Mouse (Mus musculus): ENCODE results near the gene Adora2b. TPM values are rescaled to one million over a fixed set of nuclear protein-coding genes. Genes with fewer than 3 reads are reported as not detected.

Gene Adora2b
- polyA plus RNA-seq, 1 experiment: 6.6 TPM

- Histone ChIP-seq H3ac (ENCODE audit: control insufficient read depth, insufficient read length) (no peak overlapping the region), H3K36me3 (ENCODE audit: control insufficient read depth, insufficient read depth) (peaks cover 31% of the 10 kb centered on the region), H3K79me2 (ENCODE audit: control insufficient read depth, insufficient read depth) (peaks cover 7% of the 10 kb centered on the region), H3K4me3 (no peak overlapping the region), H3K4me2 (ENCODE audit: low read depth) (no peak overlapping the region), H3K27me3 (ENCODE audit: control insufficient read depth, insufficient read depth, insufficient read length) (no peaks in the 10 kb centered on the region)
- no peak for TF ChIP-seq E2F4 (IDR thresholded peaks at IDR 0.05; ENCODE audit: insufficient read depth)
- no peak for TF ChIP-seq POLR2A (IDR thresholded peaks at IDR 0.05; ENCODE audit: insufficient read length, low read depth)
- TF ChIP-seq MYOD1 (IDR thresholded peaks at IDR 0.05; ENCODE audit: control insufficient read depth in 1 of 3, insufficient read length in 2 of 3, low read depth in 2 of 3): no peak
- no peak for TF ChIP-seq REST (IDR thresholded peaks at IDR 0.05; ENCODE audit: insufficient read depth, insufficient read length)
- TF ChIP-seq TCF3 (IDR thresholded peaks at IDR 0.05; ENCODE audit: insufficient read length, low read depth): no peak
- no peak for TF ChIP-seq USF1 (IDR thresholded peaks at IDR 0.05; ENCODE audit: low read depth)
- no peak for TF ChIP-seq MAX (IDR thresholded peaks at IDR 0.05; ENCODE audit: low read depth)
- TF ChIP-seq MYOG (IDR thresholded peaks at IDR 0.05; ENCODE audit: control insufficient read depth in 1 of 3, insufficient read depth in 1 of 3, insufficient read length in 2 of 3, low read depth in 2 of 3): no peak
Measured at GRCm38 (mm10) chr11:62285020-62285419, 36.2 kb downstream of the Adora2b start.

- no peaks in the 10 kb centered on the region for H3K27me3 ChIP-seq (ENCODE audit: control insufficient read depth, insufficient read depth, insufficient read length)
- TF ChIP-seq SRF (IDR thresholded peaks at IDR 0.05; ENCODE audit: control insufficient read depth, insufficient read length, low read depth) (no peak), MYOG (IDR thresholded peaks at IDR 0.05; ENCODE audit: control insufficient read depth in 1 of 3, insufficient read depth in 1 of 3, insufficient read length in 2 of 3, low read depth in 2 of 3) (no peak), TCF3 (IDR thresholded peaks at IDR 0.05; ENCODE audit: insufficient read length, low read depth) (no peak), MYOD1 (IDR thresholded peaks at IDR 0.05; ENCODE audit: control insufficient read depth in 1 of 3, insufficient read length in 2 of 3, low read depth in 2 of 3) (no peak), USF1 (IDR thresholded peaks at IDR 0.05; ENCODE audit: low read depth) (no peak), CEBPB (IDR thresholded peaks at IDR 0.05; ENCODE audit: insufficient read depth, poor library complexity, severe bottlenecking) (no peak), POLR2AphosphoS2 (IDR thresholded peaks at IDR 0.05; ENCODE audit: insufficient read length, low read depth) (no peak), E2F4 (IDR thresholded peaks at IDR 0.05; ENCODE audit: insufficient read depth) (no peak), POLR2A (IDR thresholded peaks at IDR 0.05; ENCODE audit: insufficient read length, low read depth) (no peak), REST (IDR thresholded peaks at IDR 0.05; ENCODE audit: insufficient read depth, insufficient read length) (no peak), MAX (IDR thresholded peaks at IDR 0.05; ENCODE audit: low read depth) (no peak), TCF12 (IDR thresholded peaks at IDR 0.05; ENCODE audit: insufficient read depth, poor library complexity, severe bottlenecking) (no peak)
- peaks cover 33% of the 10 kb centered on the region for H3K36me3 ChIP-seq (ENCODE audit: control insufficient read depth, insufficient read depth)
- no peak overlapping the region for H3ac ChIP-seq (ENCODE audit: control insufficient read depth, insufficient read length)
- H3K4me2 ChIP-seq (ENCODE audit: low read depth): no peak overlapping the region
- H3K4me3 ChIP-seq: no peak overlapping the region
- no peaks in the 10 kb centered on the region for H3K79me2 ChIP-seq (ENCODE audit: control insufficient read depth, insufficient read depth)
Measured at GRCm38 (mm10) chr11:62287700-62288099, 38.9 kb downstream of the Adora2b start.

GRCm38 (mm10) chr11:62294121-62294520, 45.3 kb downstream of the Adora2b start:
- no peak overlapping the region for H3K4me2 ChIP-seq (ENCODE audit: low read depth)
- no peak overlapping the region for H3K4me3 ChIP-seq
- H3K27me3 ChIP-seq (ENCODE audit: control insufficient read depth, insufficient read depth, insufficient read length): no peaks in the 10 kb centered on the region
- H3K79me2 ChIP-seq (ENCODE audit: control insufficient read depth, insufficient read depth): no peaks in the 10 kb centered on the region
- H3K36me3 ChIP-seq (ENCODE audit: control insufficient read depth, insufficient read depth): peaks cover 41% of the 10 kb centered on the region
- no peak for TF ChIP-seq MAX (IDR thresholded peaks at IDR 0.05; ENCODE audit: low read depth)
- no peak for TF ChIP-seq POLR2A (IDR thresholded peaks at IDR 0.05; ENCODE audit: insufficient read length, low read depth)
- no peak for TF ChIP-seq E2F4 (IDR thresholded peaks at IDR 0.05; ENCODE audit: insufficient read depth)
- no peak for TF ChIP-seq REST (IDR thresholded peaks at IDR 0.05; ENCODE audit: insufficient read depth, insufficient read length)
- no peak for TF ChIP-seq TCF3 (IDR thresholded peaks at IDR 0.05; ENCODE audit: insufficient read length, low read depth)
- TF ChIP-seq POLR2AphosphoS2 (IDR thresholded peaks at IDR 0.05; ENCODE audit: insufficient read length, low read depth): no peak
- TF ChIP-seq USF1 (IDR thresholded peaks at IDR 0.05; ENCODE audit: low read depth): no peak
- TF ChIP-seq TCF12 (IDR thresholded peaks at IDR 0.05; ENCODE audit: insufficient read depth, poor library complexity, severe bottlenecking): no peak
- TF ChIP-seq CEBPB (IDR thresholded peaks at IDR 0.05; ENCODE audit: insufficient read depth, poor library complexity, severe bottlenecking): no peak
- TF ChIP-seq MYOD1 (IDR thresholded peaks at IDR 0.05; ENCODE audit: control insufficient read depth in 1 of 3, insufficient read length in 2 of 3, low read depth in 2 of 3): no peak
- TF ChIP-seq SRF (IDR thresholded peaks at IDR 0.05; ENCODE audit: control insufficient read depth, insufficient read length, low read depth): no peak
- no peak for TF ChIP-seq MYOG (IDR thresholded peaks at IDR 0.05; ENCODE audit: control insufficient read depth in 1 of 3, insufficient read depth in 1 of 3, insufficient read length in 2 of 3, low read depth in 2 of 3)
- H3ac ChIP-seq (ENCODE audit: control insufficient read depth, insufficient read length): no peak overlapping the region

- no peaks in the 10 kb centered on the region for H3K27me3 ChIP-seq (ENCODE audit: control insufficient read depth, insufficient read depth, insufficient read length)
Measured at GRCm38 (mm10) chr11:62298883-62299282, 50.1 kb downstream of the Adora2b start.

GRCm38 (mm10) chr11:62305866-62306265, 57.1 kb downstream of the Adora2b start:
- H3K4me2 ChIP-seq (ENCODE audit: low read depth): no peak overlapping the region
- TF ChIP-seq MAX (IDR thresholded peaks at IDR 0.05; ENCODE audit: low read depth) (no peak), MYOG (IDR thresholded peaks at IDR 0.05; ENCODE audit: control insufficient read depth in 1 of 3, insufficient read depth in 1 of 3, insufficient read length in 2 of 3, low read depth in 2 of 3) (no peak), CEBPB (IDR thresholded peaks at IDR 0.05; ENCODE audit: insufficient read depth, poor library complexity, severe bottlenecking) (no peak), REST (IDR thresholded peaks at IDR 0.05; ENCODE audit: insufficient read depth, insufficient read length) (no peak), E2F4 (IDR thresholded peaks at IDR 0.05; ENCODE audit: insufficient read depth) (no peak), TCF12 (IDR thresholded peaks at IDR 0.05; ENCODE audit: insufficient read depth, poor library complexity, severe bottlenecking) (no peak), POLR2AphosphoS2 (IDR thresholded peaks at IDR 0.05; ENCODE audit: insufficient read length, low read depth) (no peak), MYOD1 (IDR thresholded peaks at IDR 0.05; ENCODE audit: control insufficient read depth in 1 of 3, insufficient read length in 2 of 3, low read depth in 2 of 3) (no peak), TCF3 (IDR thresholded peaks at IDR 0.05; ENCODE audit: insufficient read length, low read depth) (no peak), POLR2A (IDR thresholded peaks at IDR 0.05; ENCODE audit: insufficient read length, low read depth) (no peak), USF1 (IDR thresholded peaks at IDR 0.05; ENCODE audit: low read depth) (no peak), SRF (IDR thresholded peaks at IDR 0.05; ENCODE audit: control insufficient read depth, insufficient read length, low read depth) (no peak)
- no peaks in the 10 kb centered on the region for H3K79me2 ChIP-seq (ENCODE audit: control insufficient read depth, insufficient read depth)
- no peak overlapping the region for H3K4me3 ChIP-seq
- H3K36me3 ChIP-seq (ENCODE audit: control insufficient read depth, insufficient read depth): peaks cover 42% of the 10 kb centered on the region
- no peak overlapping the region for H3ac ChIP-seq (ENCODE audit: control insufficient read depth, insufficient read length)
- no peaks in the 10 kb centered on the region for H3K27me3 ChIP-seq (ENCODE audit: control insufficient read depth, insufficient read depth, insufficient read length)

More at GRCm38 (mm10) chr11:62298883-62299282, 50.1 kb downstream of the Adora2b start:
- Histone ChIP-seq H3K4me3 (no peak overlapping the region), H3K79me2 (ENCODE audit: control insufficient read depth, insufficient read depth) (no peaks in the 10 kb centered on the region), H3K4me2 (ENCODE audit: low read depth) (no peak overlapping the region), H3K36me3 (ENCODE audit: control insufficient read depth, insufficient read depth) (peaks cover 32% of the 10 kb centered on the region), H3ac (ENCODE audit: control insufficient read depth, insufficient read length) (no peak overlapping the region)
- TF ChIP-seq MYOG (IDR thresholded peaks at IDR 0.05; ENCODE audit: control insufficient read depth in 1 of 3, insufficient read depth in 1 of 3, insufficient read length in 2 of 3, low read depth in 2 of 3): peak in 1 of 3 experiments; percentile 51
- peak in 1 of 3 experiments; percentile 7 for TF ChIP-seq MYOD1 (IDR thresholded peaks at IDR 0.05; ENCODE audit: control insufficient read depth in 1 of 3, insufficient read length in 2 of 3, low read depth in 2 of 3)
- no peak for TF ChIP-seq POLR2AphosphoS2 (IDR thresholded peaks at IDR 0.05; ENCODE audit: insufficient read length, low read depth)
- TF ChIP-seq E2F4 (IDR thresholded peaks at IDR 0.05; ENCODE audit: insufficient read depth): no peak

Measured in myocyte (in vitro differentiated cells).